Mouse (Mus musculus) urinary bladder, postnatal 0 days (tissue): Measurements from ENCODE around the gene Narf. TPM values are rescaled to one million over a fixed set of nuclear protein-coding genes. Genes with fewer than 3 reads are reported as not detected.

Experiments
- polyA plus RNA-seq: library from polyadenylated mRNA; unstranded; fragments of >200 nt; fragmentation: Nextera tagmentation; extraction: Ambion mirVana; gene quantifications from 2 replicates; pipeline ENCODE4 v1.2.1, GENCODE M21; 2015

The Narf gene
- polyA plus RNA-seq, result 19.2 and 20.9 TPM in 2 replicates

GRCm38 (mm10) chr11:121236564-121237344 is at the start of gene Narf:
Gene Narf (plus strand): TSS chr11:121237253.

GRCm38 (mm10) chr11:121204161-121205006 is 32.7 kb upstream of the Narf start, which contains the start of the genes Hexdc and Ogfod3:
Gene Hexdc (plus strand): TSS chr11:121204433.
Gene Ogfod3 (minus strand): TSS chr11:121204711.

DNA sequence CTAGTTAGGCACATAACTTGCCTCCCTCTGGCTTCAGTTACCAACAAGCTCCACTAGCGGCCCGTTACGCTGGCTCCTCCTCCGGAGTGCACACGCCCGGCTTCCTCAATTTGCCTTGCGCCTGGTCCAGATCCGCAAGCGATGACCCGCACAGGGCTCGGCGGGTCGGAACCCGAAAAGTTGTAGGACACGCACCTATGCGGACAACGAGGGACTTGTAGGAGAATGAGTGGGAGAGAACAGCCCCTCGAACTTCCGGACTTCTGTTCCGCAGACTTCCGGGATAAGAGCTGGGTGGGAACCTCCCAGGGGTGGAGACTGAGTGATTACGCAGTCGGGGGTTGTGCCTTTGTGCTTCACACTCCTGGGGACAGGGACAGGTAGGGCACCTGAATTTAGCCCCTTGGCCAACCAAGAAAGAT is 8.0 kb upstream of the Narf start, which contains the start of gene Cybc1:
Gene Cybc1 (minus strand): TSS at position 305 of the 422 bp plus-strand sequence.

DNA sequence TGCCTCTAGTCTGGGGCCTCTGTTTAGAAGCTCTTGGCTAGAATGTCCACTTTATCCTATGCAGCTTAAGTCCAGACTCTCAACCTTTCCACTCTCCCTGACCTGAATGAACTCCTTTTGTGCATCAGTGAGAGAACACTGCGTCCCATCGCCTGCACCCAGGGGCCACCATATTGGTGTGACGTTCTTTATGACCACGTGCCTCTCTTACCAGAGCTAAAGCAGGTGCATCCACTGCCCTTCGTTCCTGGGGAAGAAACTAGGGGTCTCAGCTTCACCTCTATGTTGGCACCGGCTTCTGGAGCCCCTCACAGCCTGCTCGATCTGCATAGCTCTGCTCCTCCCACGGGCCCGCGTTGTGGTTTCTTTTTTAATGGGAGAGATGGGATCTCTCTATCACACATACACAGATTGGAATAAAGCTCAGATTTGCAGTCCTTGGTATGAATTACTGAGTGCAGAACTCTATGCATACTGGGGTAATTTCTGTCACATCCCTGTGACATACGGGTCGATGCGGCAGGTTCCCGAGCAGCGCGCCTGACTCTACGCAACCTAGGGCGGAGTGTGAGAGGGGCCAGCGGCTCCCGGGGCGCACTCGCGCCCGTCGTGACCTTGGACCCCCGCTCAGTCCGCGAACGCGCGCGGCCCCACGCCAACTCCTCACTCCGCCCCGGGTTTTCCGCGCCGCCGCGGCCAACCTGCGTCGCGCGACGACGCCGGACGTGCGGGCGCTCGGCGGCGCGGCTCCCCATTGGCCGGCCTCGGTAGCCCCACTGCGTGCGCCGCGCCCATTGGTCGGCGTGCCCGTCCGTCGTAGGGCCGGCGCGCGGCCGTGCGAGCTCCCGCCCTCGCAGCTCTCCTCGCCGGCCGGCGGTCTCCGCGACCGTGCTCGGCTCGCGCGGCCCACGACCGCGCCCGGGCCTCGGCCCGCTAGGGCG is 22.4 kb downstream of the Narf start, which contains the start of gene Foxk2:
Gene Foxk2 (plus strand): TSS at position 831 of the 941 bp plus-strand sequence.

Other genes with a start within 250 kb of the Narf start
- 69.5 and 78.5 TPM in 2 replicates for gene Csnk1d, start 245.9 kb upstream of the Narf start, polyA plus RNA-seq
- not detected in 2 replicates for gene Cd7, start 197.8 kb upstream of the Narf start, polyA plus RNA-seq
- gene Sectm1b, start 173.7 kb upstream of the Narf start, polyA plus RNA-seq, result 0.11 TPM in 2 replicates
- 0.10 TPM in 1 of 2 replicates, not detected in the other for gene Sectm1a, start 156.0 kb upstream of the Narf start, polyA plus RNA-seq
- not detected in 2 replicates for gene Tex19.2, start 118.6 kb upstream of the Narf start, polyA plus RNA-seq
- 0.15 TPM in 1 of 2 replicates, not detected in the other for gene Tex19.1, start 91.1 kb upstream of the Narf start, polyA plus RNA-seq
- not detected in 2 replicates for gene Uts2r, start 77.0 kb upstream of the Narf start, polyA plus RNA-seq
- 5.7 and 5.8 TPM in 2 replicates for gene Hexdc, start 32.8 kb upstream of the Narf start, polyA plus RNA-seq
- gene Ogfod3, start 32.5 kb upstream of the Narf start, polyA plus RNA-seq, result 15.5 and 16.6 TPM in 2 replicates
- gene Cybc1, start 7.9 kb upstream of the Narf start, polyA plus RNA-seq, result 32.2 and 34.3 TPM in 2 replicates
- 3.7 and 4.3 TPM in 2 replicates for gene Foxk2, start 22.7 kb downstream of the Narf start, polyA plus RNA-seq
- 53.4 and 56.5 TPM in 2 replicates for gene Wdr45b, start 117.2 kb downstream of the Narf start, polyA plus RNA-seq
- gene Rab40b, start 151.0 kb downstream of the Narf start, polyA plus RNA-seq, result 5.2 and 5.8 TPM in 2 replicates
- 3.4 TPM in 2 replicates for gene Fn3krp, start 184.1 kb downstream of the Narf start, polyA plus RNA-seq
- 0.11 TPM in 1 of 2 replicates, not detected in the other for gene Fn3k, start 197.7 kb downstream of the Narf start, polyA plus RNA-seq
- gene Tbcd, start 214.7 kb downstream of the Narf start, polyA plus RNA-seq, result 31.2 and 32.0 TPM in 2 replicates